Mouse (Mus musculus) E14TG2a.4 (cell line): ENCODE data around the gene Atl1.

Experiments used
- CTCF ChIP-seq: conservative IDR thresholded peaks from 2 replicates; pipeline ENCODE4 v1.5.1; 2014; ENCODE audit warnings: low read length
- NANOG ChIP-seq: IDR thresholded peaks from 2 replicates; pipeline ENCODE4 v1.6.1; 2014; ENCODE audit warnings: borderline replicate concordance, low read length, mixed read lengths
- POU5F1 ChIP-seq: IDR thresholded peaks from 2 replicates; pipeline ENCODE4 v1.6.1; 2014; ENCODE audit warnings: low read length, borderline replicate concordance

DNA sequence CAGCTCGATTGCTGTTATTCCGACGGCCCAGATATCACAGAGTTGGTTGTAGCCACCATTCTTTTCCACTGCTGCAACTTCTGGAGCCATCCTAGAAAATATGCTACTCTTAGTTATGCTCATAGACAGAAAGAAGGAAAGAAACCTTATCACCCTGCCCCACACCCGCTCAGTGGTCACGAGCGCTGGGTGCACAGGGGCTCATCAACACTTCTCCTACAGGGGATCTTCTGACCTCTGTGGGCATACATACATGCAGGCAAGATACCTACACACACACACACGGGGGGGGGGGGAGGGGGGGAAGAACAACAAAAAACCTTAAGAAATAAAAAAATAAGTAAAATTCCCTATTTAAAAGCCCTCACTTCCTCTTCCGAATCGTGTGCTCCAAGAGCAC, 46.7 kb upstream of the Atl1 start:
- TF ChIP-seq CTCF (no peak), POU5F1 (no peak), NANOG (no peak)
